8 mouse cellular contexts compared by ENCODE assay signal in genomic region chr11:100397600-100398389, GRCm38 (mm10). TPM values are rescaled to one million over a fixed set of nuclear protein-coding genes. Genes with fewer than 3 reads are reported as not detected.
DNase-seq lines count a peak whose midpoint lies in the region; ATAC-seq and TF ChIP-seq lines count a peak whose summit lies in the region.

Jup (minus strand) TSS chr11:100397763.

- no peak for TF ChIP-seq CTCF in Patski (IDR thresholded peaks at IDR 0.05)

- ATAC-seq in Patski = peak; percentile 96
- peak; percentile 99 for ATAC-seq in hindbrain, embryonic 13.5 days (ENCODE audit: low FRiP score)

- H3K4me3 ChIP-seq in hindbrain, embryonic 13.5 days = peak within 1 kb of the TSS; percentile 78

- no peaks in the 10 kb centered on the region for H3K27me3 ChIP-seq in Patski
- H3K27me3 ChIP-seq in hindbrain, embryonic 13.5 days = peaks cover 27% of the 10 kb centered on the region; the same call in 1 of the 2 replicates

- WGBS in hindbrain, embryonic 13.5 days = 1% methylated on average over 37 of the region's 37 CpGs

- peaks cover 50% of the 10 kb centered on the region for H3K4me1 ChIP-seq in hindbrain, embryonic 13.5 days (replicated peaks)

- CTCF ChIA-PET in Patski (lab: Charles Lee) = interaction anchor here (0.8 to 4.4 kb wide), 5 partner anchors 10 to 41 kb away, joined by 3 to 14 read pairs (median 6); no protein-coding TSS in a partner anchor

- peak within 1 kb of the TSS; percentile 86 for H3K27ac ChIP-seq in hindbrain, embryonic 13.5 days

- DNase-seq in Patski (ENCODE audit: low read depth, low spot score) = peak; percentile 94
- peak; percentile 100 for DNase-seq in cerebellum, postnatal 14 days
- peak; percentile 99 to 100 for DNase-seq in frontal cortex, postnatal 14 days (ENCODE audit: low spot score in 2 of 2)
- peak; percentile 97 for DNase-seq in layer of hippocampus, postnatal 25 days (ENCODE audit: extremely low spot score in 1 of 2, low spot score in 1 of 2)
- peak; percentile 100 for DNase-seq in lung, postnatal 25 days (ENCODE audit: low spot score)
- peak; percentile 100 for DNase-seq in retina, embryonic 14.5 days (ENCODE audit: low spot score)
- peak; percentile 99 for DNase-seq in thymus, postnatal 4 days

- in situ Hi-C loops in Patski (cut with MboI; ENCODE audit: low pct_unique_long_range_greater_than_20kb) = no loop called here

- POLR2A ChIA-PET in Patski (lab: Charles Lee) = interaction anchor here (0.6 to 1.5 kb wide), 5 partner anchors 10 to 127 kb away, joined by 3 to 6 read pairs (median 3); no protein-coding TSS in a partner anchor

- peak within 1 kb of the TSS; percentile 85 for H3K9ac ChIP-seq in hindbrain, embryonic 13.5 days

- H3K4me2 ChIP-seq in hindbrain, embryonic 13.5 days = peak within 1 kb of the TSS; percentile 61

- H3K36me3 ChIP-seq in hindbrain, embryonic 13.5 days = no peaks in the 10 kb centered on the region; the same call in 1 of the 2 replicates

- H3K9me3 ChIP-seq in hindbrain, embryonic 13.5 days = no peaks in the 10 kb centered on the region

RNA-seq across cellular contexts. Expression of gene Jup, which starts in this region (rescaled TPM):
- polyA plus RNA-seq in Patski (2021) = 71.6 TPM
- polyA plus RNA-seq in hindbrain, embryonic 13.5 days (2015; fragmentation: Nextera tagmentation; extraction: Ambion mirVana) = 65.5 and 73.9 TPM in 2 replicates
- total RNA-seq in layer of hippocampus, postnatal 25 days (2021) = 10 to 100 TPM; 33.2 to 36.2 TPM

Comparison
In these comparisons a context has a peak if more than half of its experiments do, and no peak if none do; other contexts are left out.
1. Peak in every context shown above with its lines: DNase-seq, ATAC-seq, H3K4me3 ChIP-seq and H3K27ac ChIP-seq.